Mouse (Mus musculus): ENCODE results near the gene Asphd2. TPM values are rescaled to one million over a fixed set of nuclear protein-coding genes. Genes with fewer than 3 reads are reported as not detected.

Gene Asphd2
- polyA plus RNA-seq, 1 experiment from 2014 or later = 79.3 TPM

DNA sequence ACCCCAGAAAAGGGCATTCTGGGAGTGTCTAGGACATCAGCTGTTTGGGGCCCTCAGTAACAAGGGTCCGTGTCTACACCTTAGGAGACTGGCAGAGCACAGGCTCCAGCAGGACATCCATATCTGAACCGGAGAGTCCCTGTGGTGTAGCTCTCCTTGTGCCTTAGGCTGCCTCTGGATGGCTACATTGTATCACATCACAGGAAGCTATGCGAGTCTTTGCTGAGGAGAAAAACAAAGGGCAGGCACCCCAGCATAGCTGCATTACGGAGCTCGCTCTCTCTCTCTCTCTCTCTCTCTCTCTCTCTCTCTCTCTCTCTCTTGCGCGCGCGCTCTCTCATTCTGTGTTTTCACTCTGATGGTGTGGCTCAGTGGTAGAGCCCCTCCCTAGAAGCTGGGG is 12.6 kb downstream of the Asphd2 start:
- no peak overlapping the region for H3K4me2 ChIP-seq (replicated peaks)
- DNase-seq (ENCODE audit: low spot score) (no peak), ATAC-seq (ENCODE audit: low FRiP score) (no peak)
- H3K27me3 ChIP-seq (ENCODE audit: control insufficient read depth, insufficient read depth, low read length) = no peaks in the 10 kb centered on the region
- peak overlapping the region; percentile 25 for H3K9ac ChIP-seq
- H3K4me1 ChIP-seq (replicated peaks; ENCODE audit: control insufficient read depth, insufficient read depth, low read length) = peaks cover 6% of the 10 kb centered on the region
- H3K36me3 ChIP-seq (replicated peaks; ENCODE audit: control insufficient read depth, insufficient read depth) = peaks cover 56% of the 10 kb centered on the region
- peak overlapping the region; percentile 49 for H3K27ac ChIP-seq
- WGBS = 55% methylated on average over 9 of the region's 9 CpGs
- H3K9me3 ChIP-seq (ENCODE audit: control insufficient read depth, low read length) = no peaks in the 10 kb centered on the region
- no peak overlapping the region for H3K4me3 ChIP-seq (replicated peaks; ENCODE audit: low read length)

DNA sequence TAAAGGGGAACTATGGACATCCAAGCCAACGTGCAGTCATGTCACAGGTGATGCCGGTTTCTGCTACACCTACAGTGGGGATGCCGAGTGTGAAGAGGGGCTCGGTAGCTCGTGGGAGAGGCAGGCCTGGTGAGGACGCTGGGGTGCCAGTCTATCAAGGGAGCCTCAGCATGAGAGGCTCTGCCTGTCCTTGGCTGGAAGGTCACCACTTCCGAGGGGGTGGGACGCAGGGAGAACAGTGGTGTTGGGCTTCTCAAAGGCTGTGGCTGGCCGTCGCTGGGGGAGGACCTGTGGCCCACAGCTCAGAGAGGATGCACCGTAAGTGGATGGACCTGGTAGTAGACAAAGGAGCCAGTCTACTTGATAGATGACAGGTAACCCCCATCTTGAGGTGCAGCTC is 13.5 kb downstream of the Asphd2 start:
- Histone ChIP-seq H3K4me1 (replicated peaks; ENCODE audit: control insufficient read depth, insufficient read depth, low read length) (peaks cover 6% of the 10 kb centered on the region), H3K9me3 (ENCODE audit: control insufficient read depth, low read length) (no peaks in the 10 kb centered on the region), H3K9ac (no peak overlapping the region), H3K27me3 (ENCODE audit: control insufficient read depth, insufficient read depth, low read length) (no peaks in the 10 kb centered on the region), H3K36me3 (replicated peaks; ENCODE audit: control insufficient read depth, insufficient read depth) (peaks cover 54% of the 10 kb centered on the region), H3K27ac (no peak overlapping the region), H3K4me2 (replicated peaks) (no peak overlapping the region), H3K4me3 (replicated peaks; ENCODE audit: low read length) (no peak overlapping the region)
- DNase-seq (ENCODE audit: low spot score) (no peak), ATAC-seq (ENCODE audit: low FRiP score) (no peak)
- 90% methylated on average over 11 of the region's 11 CpGs for WGBS

DNA sequence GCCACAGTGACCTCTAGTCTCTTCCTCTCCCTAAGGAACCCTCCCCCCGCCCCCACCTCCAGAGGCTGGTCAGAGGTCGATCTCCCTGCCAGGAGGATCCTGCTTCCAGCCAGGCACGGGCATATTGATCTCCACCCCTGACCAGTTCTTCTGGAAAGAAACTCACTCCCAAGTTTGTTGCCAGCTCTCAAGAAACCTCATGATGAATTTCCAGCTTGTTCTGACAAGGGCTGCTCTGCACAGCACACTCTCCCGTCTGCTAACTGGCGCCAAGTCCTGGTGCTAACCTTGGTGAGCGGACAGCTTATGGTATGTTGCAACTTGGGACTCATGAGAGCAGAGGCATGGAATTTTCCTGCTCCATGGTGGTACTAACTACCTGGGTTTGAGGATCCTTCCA is 15.9 kb downstream of the Asphd2 start:
- Histone ChIP-seq H3K4me1 (replicated peaks; ENCODE audit: control insufficient read depth, insufficient read depth, low read length) (peaks cover 6% of the 10 kb centered on the region), H3K36me3 (replicated peaks; ENCODE audit: control insufficient read depth, insufficient read depth) (peaks cover 50% of the 10 kb centered on the region), H3K4me3 (replicated peaks; ENCODE audit: low read length) (no peak overlapping the region), H3K27ac (no peak overlapping the region), H3K4me2 (replicated peaks) (no peak overlapping the region), H3K9ac (no peak overlapping the region), H3K9me3 (ENCODE audit: control insufficient read depth, low read length) (no peaks in the 10 kb centered on the region), H3K27me3 (ENCODE audit: control insufficient read depth, insufficient read depth, low read length) (no peaks in the 10 kb centered on the region)
- 90% methylated on average over 6 of the region's 6 CpGs for WGBS
- no peak for DNase-seq (ENCODE audit: low spot score)
- ATAC-seq (ENCODE audit: low FRiP score) = no peak

DNA sequence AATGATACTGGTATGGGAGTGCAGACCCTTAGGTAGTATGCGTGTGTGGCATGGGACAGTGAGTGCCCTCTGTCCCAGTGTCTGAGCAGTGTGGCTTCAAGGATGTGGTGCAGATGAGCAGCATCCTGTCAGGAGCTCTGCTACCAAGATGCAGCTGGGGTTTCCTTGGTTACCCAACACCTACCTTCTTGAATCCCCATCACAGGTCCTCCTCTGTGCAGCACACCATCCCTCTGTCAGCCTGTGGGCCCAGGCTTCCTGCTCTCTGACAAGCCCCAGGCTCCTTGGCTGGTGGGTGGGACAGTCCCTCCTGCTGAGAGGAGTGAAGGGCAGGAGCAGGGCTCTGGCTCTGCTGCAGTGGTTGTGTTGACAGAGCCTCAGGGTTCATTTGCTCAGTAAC is 17.3 kb downstream of the Asphd2 start:
- no peaks in the 10 kb centered on the region for H3K9me3 ChIP-seq (ENCODE audit: control insufficient read depth, low read length)
- H3K4me1 ChIP-seq (replicated peaks; ENCODE audit: control insufficient read depth, insufficient read depth, low read length) = peaks cover 9% of the 10 kb centered on the region
- no peak overlapping the region for H3K27ac ChIP-seq
- no peaks in the 10 kb centered on the region for H3K27me3 ChIP-seq (ENCODE audit: control insufficient read depth, insufficient read depth, low read length)
- ATAC-seq (ENCODE audit: low FRiP score) (no peak), DNase-seq (ENCODE audit: low spot score) (no peak)
- no peak overlapping the region for H3K4me2 ChIP-seq (replicated peaks)
- H3K36me3 ChIP-seq (replicated peaks; ENCODE audit: control insufficient read depth, insufficient read depth) = peaks cover 54% of the 10 kb centered on the region
- no peak overlapping the region for H3K4me3 ChIP-seq (replicated peaks; ENCODE audit: low read length)
- no peak overlapping the region for H3K9ac ChIP-seq
- 82% methylated on average over 1 of the region's 1 CpGs for WGBS

- WGBS = 82% methylated on average over 4 of the region's 4 CpGs
- Histone ChIP-seq H3K4me3 (replicated peaks; ENCODE audit: low read length) (no peak overlapping the region), H3K4me2 (replicated peaks) (no peak overlapping the region), H3K36me3 (replicated peaks; ENCODE audit: control insufficient read depth, insufficient read depth) (peaks cover 54% of the 10 kb centered on the region), H3K9ac (no peak overlapping the region), H3K27me3 (ENCODE audit: control insufficient read depth, insufficient read depth, low read length) (no peaks in the 10 kb centered on the region), H3K9me3 (ENCODE audit: control insufficient read depth, low read length) (no peaks in the 10 kb centered on the region), H3K27ac (no peak overlapping the region), H3K4me1 (replicated peaks; ENCODE audit: control insufficient read depth, insufficient read depth, low read length) (peaks cover 18% of the 10 kb centered on the region)
- DNase-seq (ENCODE audit: low spot score) (no peak), ATAC-seq (ENCODE audit: low FRiP score) (no peak)
These were observed 18.6 kb downstream of the Asphd2 start for GRCm38 (mm10) chr5:112376111-112376510.

GRCm38 (mm10) chr5:112371933-112372332 is 22.7 kb downstream of the Asphd2 start:
- WGBS = 12% methylated on average over 7 of the region's 7 CpGs
- H3K27ac ChIP-seq = peak overlapping the region; percentile 88
- H3K36me3 ChIP-seq (replicated peaks; ENCODE audit: control insufficient read depth, insufficient read depth) = peaks cover 42% of the 10 kb centered on the region
- H3K9me3 ChIP-seq (ENCODE audit: control insufficient read depth, low read length) = no peaks in the 10 kb centered on the region
- H3K27me3 ChIP-seq (ENCODE audit: control insufficient read depth, insufficient read depth, low read length) = no peaks in the 10 kb centered on the region
- H3K4me2 ChIP-seq (replicated peaks) = peak overlapping the region; percentile 19; the same call in 1 of the 2 replicates
- ATAC-seq (ENCODE audit: low FRiP score) (peak; percentile 83), DNase-seq (ENCODE audit: low spot score) (peak; percentile 85)
- peak overlapping the region; percentile 29 for H3K9ac ChIP-seq
- no peak overlapping the region for H3K4me3 ChIP-seq (replicated peaks; ENCODE audit: low read length)
- H3K4me1 ChIP-seq (replicated peaks; ENCODE audit: control insufficient read depth, insufficient read depth, low read length) = peaks cover 37% of the 10 kb centered on the region

DNA sequence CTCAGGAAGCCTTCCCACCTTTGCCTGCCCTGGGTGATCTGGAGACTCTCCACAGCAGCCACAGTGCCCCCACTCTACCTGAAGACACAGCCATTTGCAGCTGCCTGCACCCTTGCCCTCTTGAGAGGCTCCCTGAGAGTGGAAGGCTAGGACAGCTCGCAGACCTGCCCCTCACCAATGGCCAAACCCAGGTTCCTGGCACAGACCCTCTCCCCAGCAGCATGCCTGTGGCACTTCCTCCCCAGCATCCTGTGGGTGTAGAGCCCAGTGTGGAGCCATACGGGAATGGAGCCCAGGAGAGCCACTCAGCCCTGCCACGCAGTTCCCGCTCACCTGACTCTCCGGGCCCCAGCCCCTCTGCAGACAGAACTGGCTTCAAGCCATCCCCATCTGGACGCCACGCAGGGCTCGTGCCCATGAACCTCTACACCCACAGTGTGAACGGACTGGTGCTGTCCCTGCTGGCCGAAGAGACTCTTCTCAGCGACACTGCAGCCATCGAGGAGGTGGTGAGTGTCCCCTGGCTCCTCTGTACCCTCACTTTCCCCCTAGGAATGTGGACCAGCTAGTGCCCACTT is 24.3 kb downstream of the Asphd2 start:
- ATAC-seq (ENCODE audit: low FRiP score) = no peak
- peaks cover 37% of the 10 kb centered on the region for H3K4me1 ChIP-seq (replicated peaks; ENCODE audit: control insufficient read depth, insufficient read depth, low read length)
- no peaks in the 10 kb centered on the region for H3K27me3 ChIP-seq (ENCODE audit: control insufficient read depth, insufficient read depth, low read length)
- peak overlapping the region; percentile 88 for H3K27ac ChIP-seq
- 72% methylated on average over 12 of the region's 12 CpGs for WGBS
- no peak for DNase-seq (ENCODE audit: low spot score)
- H3K9me3 ChIP-seq (ENCODE audit: control insufficient read depth, low read length) = no peaks in the 10 kb centered on the region
- H3K36me3 ChIP-seq (replicated peaks; ENCODE audit: control insufficient read depth, insufficient read depth) = peaks cover 37% of the 10 kb centered on the region
- no peak overlapping the region for H3K4me3 ChIP-seq (replicated peaks; ENCODE audit: low read length)
- H3K4me2 ChIP-seq (replicated peaks) = no peak overlapping the region
- H3K9ac ChIP-seq = no peak overlapping the region; the same call in 1 of the 2 replicates

- Histone ChIP-seq H3K9me3 (ENCODE audit: control insufficient read depth, low read length) (no peaks in the 10 kb centered on the region), H3K27me3 (ENCODE audit: control insufficient read depth, insufficient read depth, low read length) (no peaks in the 10 kb centered on the region), H3K36me3 (replicated peaks; ENCODE audit: control insufficient read depth, insufficient read depth) (peaks cover 38% of the 10 kb centered on the region), H3K4me2 (replicated peaks) (no peak overlapping the region), H3K9ac (no peak overlapping the region), H3K4me1 (replicated peaks; ENCODE audit: control insufficient read depth, insufficient read depth, low read length) (peaks cover 37% of the 10 kb centered on the region), H3K4me3 (replicated peaks; ENCODE audit: low read length) (no peak overlapping the region), H3K27ac (no peak overlapping the region)
- DNase-seq (ENCODE audit: low spot score) = no peak
- 79% methylated on average over 13 of the region's 13 CpGs for WGBS
- no peak for ATAC-seq (ENCODE audit: low FRiP score)
These were observed 25.3 kb downstream of the Asphd2 start for GRCm38 (mm10) chr5:112369326-112369725.

DNA sequence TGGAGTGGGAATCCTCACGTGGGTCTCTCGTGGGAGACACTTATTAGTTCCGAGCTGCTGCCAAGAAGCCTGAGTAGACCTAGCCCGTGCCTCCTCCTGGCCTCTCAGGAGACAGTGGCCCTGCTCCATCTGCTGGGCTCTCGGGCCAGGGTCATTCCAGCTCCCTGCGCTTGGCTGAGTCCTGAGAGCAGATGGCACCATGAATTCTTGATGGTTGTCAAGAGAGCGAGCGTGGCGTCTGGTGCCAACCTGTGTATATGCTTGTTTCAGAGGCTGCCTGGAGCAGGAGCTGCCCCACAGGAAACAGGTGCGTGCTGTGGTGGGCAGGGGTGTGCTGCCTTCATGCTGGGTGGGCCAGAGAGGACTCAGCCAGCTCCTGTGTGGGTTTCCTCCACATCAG is 26.0 kb downstream of the Asphd2 start:
- no peaks in the 10 kb centered on the region for H3K27me3 ChIP-seq (ENCODE audit: control insufficient read depth, insufficient read depth, low read length)
- H3K9me3 ChIP-seq (ENCODE audit: control insufficient read depth, low read length) = no peaks in the 10 kb centered on the region
- H3K9ac ChIP-seq = no peak overlapping the region
- H3K27ac ChIP-seq = peak overlapping the region; percentile 9; the same call in 1 of the 2 replicates
- peaks cover 42% of the 10 kb centered on the region for H3K36me3 ChIP-seq (replicated peaks; ENCODE audit: control insufficient read depth, insufficient read depth)
- H3K4me1 ChIP-seq (replicated peaks; ENCODE audit: control insufficient read depth, insufficient read depth, low read length) = peaks cover 37% of the 10 kb centered on the region
- 0 out of 2 replicates have a peak, but pooled peaks have one; percentile 15 for ATAC-seq (ENCODE audit: low FRiP score)
- no peak overlapping the region for H3K4me2 ChIP-seq (replicated peaks)
- DNase-seq (ENCODE audit: low spot score) = no peak
- H3K4me3 ChIP-seq (replicated peaks; ENCODE audit: low read length) = no peak overlapping the region
- WGBS = 55% methylated on average over 10 of the region's 10 CpGs

- peaks cover 36% of the 10 kb centered on the region for H3K4me1 ChIP-seq (replicated peaks; ENCODE audit: control insufficient read depth, insufficient read depth, low read length)
- H3K4me2 ChIP-seq (replicated peaks) = no peak overlapping the region
- no peak overlapping the region for H3K4me3 ChIP-seq (replicated peaks; ENCODE audit: low read length)
- H3K27ac ChIP-seq = no peak overlapping the region
- peaks cover 45% of the 10 kb centered on the region for H3K36me3 ChIP-seq (replicated peaks; ENCODE audit: control insufficient read depth, insufficient read depth)
- H3K27me3 ChIP-seq (ENCODE audit: control insufficient read depth, insufficient read depth, low read length) = no peaks in the 10 kb centered on the region
- ATAC-seq (ENCODE audit: low FRiP score) (no peak), DNase-seq (ENCODE audit: low spot score) (no peak)
- no peak overlapping the region for H3K9ac ChIP-seq
- no peaks in the 10 kb centered on the region for H3K9me3 ChIP-seq (ENCODE audit: control insufficient read depth, low read length)
- 90% methylated on average over 12 of the region's 12 CpGs for WGBS
These were observed 26.7 kb downstream of the Asphd2 start for GRCm38 (mm10) chr5:112367929-112368328.

Data from hindbrain, embryonic 14.5 days (tissue).